Mouse (Mus musculus) forebrain, postnatal 0 days (tissue): ENCODE data around the gene Nabp2. TPM values are rescaled to one million over a fixed set of nuclear protein-coding genes. Genes with fewer than 3 reads are reported as not detected.
A peak's percentile ranks its signal among the peaks of the same experiment; 100 is the strongest.

Source experiments
- ATAC-seq: fragments of 200-750 bp; cut with Nextera tagmentation; 2 replicates; pipeline ENCODE4 v1.8.0; 2017; ENCODE audit warnings: mild to moderate bottlenecking, moderate library complexity
- DNase-seq: peaks from one replicate; pipeline ENCODE4 v3.0.0-alpha.2; 2015
- H3K27ac ChIP-seq: fragments of 300-500 bp; sonication (generic); 2 replicates; pipeline ENCODE4 v1.5.1; 2014; ENCODE audit warnings: low read depth, mild to moderate bottlenecking, antibody characterized with exemption, low read length, moderate library complexity, mixed read lengths
- H3K27me3 ChIP-seq: fragments of 300-500 bp; sonication (generic); 2 replicates; pipeline ENCODE4 v1.6.1; 2014; ENCODE audit warnings: mild to moderate bottlenecking, low read length, mixed read lengths; ENCODE audit not compliant: insufficient read depth
- H3K36me3 ChIP-seq: fragments of 300-500 bp; sonication (generic); 2 replicates; pipeline ENCODE4 v1.6.1; 2014; ENCODE audit warnings: mild to moderate bottlenecking, moderate library complexity; ENCODE audit not compliant: insufficient read depth
- H3K4me1 ChIP-seq: fragments of 300-500 bp; sonication (generic); 2 replicates; pipeline ENCODE4 v1.6.1; 2014; ENCODE audit warnings: antibody characterized with exemption; ENCODE audit not compliant: insufficient read depth
- H3K4me2 ChIP-seq: fragments of 300-500 bp; sonication (generic); 2 replicates; pipeline ENCODE4 v1.6.1; 2014; ENCODE audit warnings: low read depth, mild to moderate bottlenecking, moderate library complexity
- H3K4me3 ChIP-seq: fragments of 300-500 bp; sonication (generic); 2 replicates; pipeline ENCODE4 v1.5.1; 2014; ENCODE audit warnings: low read depth, low read length, mixed read lengths
- H3K9ac ChIP-seq: fragments of 300-500 bp; sonication (generic); 2 replicates; pipeline ENCODE4 v1.6.1; 2014; ENCODE audit warnings: mild to moderate bottlenecking
- H3K9me3 ChIP-seq: fragments of 300-500 bp; sonication (generic); 2 replicates; pipeline ENCODE4 v1.6.1; 2016; ENCODE audit warnings: low read length
- CTCF ChIP-seq: sonication (generic); IDR thresholded peaks from 2 replicates; pipeline ENCODE4 v1.5.1; 2016; ENCODE audit warnings: antibody characterized with exemption, control low read depth, low read depth
- WGBS: fragments of 180-500 bp; shearing (Covaris S2); extraction: QIAGEN DNeasy Blood & Tissue Kit; methylation state at CpG from one replicate; pipeline ENCODE4 v1.1.7; 2014; 5-methylcytosine and 5-hydroxymethylcytosine counted together
- polyA plus RNA-seq: library from polyadenylated mRNA; unstranded; fragments of >200 nt; fragmentation: Nextera tagmentation; extraction: Ambion mirVana; gene quantifications from 2 replicates; pipeline ENCODE4 v1.2.1, GENCODE M21; 2015
- total RNA-seq: library from RNA; depleted of rRNA; stranded (reverse); fragments of >200 nt; gene quantifications from 2 replicates; pipeline ENCODE4 v1.2.3, GENCODE M21; 2014; rRNA removed

The Nabp2 gene
- total RNA-seq (82.2 and 90.1 TPM in 2 replicates), polyA plus RNA-seq (158 and 159 TPM in 2 replicates)

GRCm38 (mm10) chr10:128411211-128412054, at the start of gene Nabp2, which contains the start of gene Rnf41:
Nabp2 (minus strand) TSS chr10:128411492.
Rnf41 (plus strand) TSS chr10:128411657.
- TF ChIP-seq CTCF: no peak
- H3K4me3 ChIP-seq: peak within 1 kb of the TSS; percentile 99
- H3K9ac ChIP-seq: peak within 1 kb of the TSS; percentile 94
- H3K4me1 ChIP-seq: peaks cover 24% of the 10 kb centered on the region
- H3K9me3 ChIP-seq: no peaks in the 10 kb centered on the region
- H3K27me3 ChIP-seq: no peaks in the 10 kb centered on the region
- DNase-seq: peak; percentile 98
- H3K4me2 ChIP-seq: peak within 1 kb of the TSS; percentile 95
- H3K36me3 ChIP-seq: peaks cover 29% of the 10 kb centered on the region
- ATAC-seq: peak; percentile 89
- under 1% methylated on average over 50 of the region's 50 CpGs for WGBS
- peak within 1 kb of the TSS; percentile 97 for H3K27ac ChIP-seq

GRCm38 (mm10) chr10:128460270-128460630, 49.0 kb upstream of the Nabp2 start:
- peaks cover 29% of the 10 kb centered on the region for H3K36me3 ChIP-seq
- no peaks in the 10 kb centered on the region for H3K9me3 ChIP-seq
- ATAC-seq (no peak), DNase-seq (no peak)
- peak overlapping the region; percentile 90 for H3K9ac ChIP-seq
- H3K4me3 ChIP-seq: peak overlapping the region; percentile 86
- WGBS: 2% methylated on average over 5 of the region's 5 CpGs
- peak overlapping the region; percentile 95; the same call in 1 of the 2 replicates for H3K27ac ChIP-seq
- H3K4me1 ChIP-seq: peaks cover 10% of the 10 kb centered on the region; the same call in 1 of the 2 replicates
- peak overlapping the region; percentile 57 for H3K4me2 ChIP-seq
- no peak for TF ChIP-seq CTCF
- H3K27me3 ChIP-seq: no peaks in the 10 kb centered on the region

- Histone ChIP-seq H3K9ac (peak overlapping the region; percentile 90), H3K27me3 (no peaks in the 10 kb centered on the region), H3K4me2 (peak overlapping the region; percentile 57), H3K4me3 (peak overlapping the region; percentile 86), H3K4me1 (peaks cover 10% of the 10 kb centered on the region; the same call in 1 of the 2 replicates), H3K36me3 (peaks cover 24% of the 10 kb centered on the region), H3K27ac (peak overlapping the region; percentile 95), H3K9me3 (no peaks in the 10 kb centered on the region)
- no peak for TF ChIP-seq CTCF
- WGBS: under 1% methylated on average over 38 of the region's 67 CpGs
- ATAC-seq: peak; percentile 53
- DNase-seq: peak; percentile 61
Measured at GRCm38 (mm10) chr10:128459409-128460269, 48.3 kb upstream of the Nabp2 start.

- WGBS: 1% methylated on average over 62 of the region's 86 CpGs
- Histone ChIP-seq H3K36me3 (peaks cover 16% of the 10 kb centered on the region), H3K4me1 (peaks cover 10% of the 10 kb centered on the region; the same call in 1 of the 2 replicates), H3K9me3 (no peaks in the 10 kb centered on the region), H3K4me2 (peak within 1 kb of the TSS; percentile 57), H3K4me3 (peak within 1 kb of the TSS; percentile 86), H3K27me3 (no peaks in the 10 kb centered on the region), H3K9ac (peak within 1 kb of the TSS; percentile 90), H3K27ac (peak within 1 kb of the TSS; percentile 95)
- ATAC-seq: peak; percentile 84
- DNase-seq: peak; percentile 89
- peak; percentile 31; the same call in 1 of the 2 replicates for TF ChIP-seq CTCF
Measured at GRCm38 (mm10) chr10:128458719-128459408, 47.6 kb upstream of the Nabp2 start, which contains the start of gene Smarcc2. Smarcc2 (plus strand) TSS chr10:128459248.

GRCm38 (mm10) chr10:128458348-128458718, 47.0 kb upstream of the Nabp2 start:
- H3K9ac ChIP-seq: peak overlapping the region; percentile 90
- peak overlapping the region; percentile 57 for H3K4me2 ChIP-seq
- peaks cover 10% of the 10 kb centered on the region; the same call in 1 of the 2 replicates for H3K4me1 ChIP-seq
- H3K27ac ChIP-seq: peak overlapping the region; percentile 95
- no peak for TF ChIP-seq CTCF
- H3K9me3 ChIP-seq: no peaks in the 10 kb centered on the region
- DNase-seq (peak; percentile 94), ATAC-seq (peak; percentile 64)
- 0% methylated on average over 29 of the region's 29 CpGs for WGBS
- H3K36me3 ChIP-seq: peaks cover 11% of the 10 kb centered on the region; the same call in 1 of the 2 replicates
- H3K27me3 ChIP-seq: no peaks in the 10 kb centered on the region
- H3K4me3 ChIP-seq: peak overlapping the region; percentile 86

- Histone ChIP-seq H3K4me1 (peaks cover 10% of the 10 kb centered on the region; the same call in 1 of the 2 replicates), H3K4me2 (peak overlapping the region; percentile 57; the same call in 1 of the 2 replicates), H3K9ac (no peak overlapping the region), H3K27ac (no peak overlapping the region), H3K27me3 (no peaks in the 10 kb centered on the region), H3K4me3 (no peak overlapping the region), H3K9me3 (no peaks in the 10 kb centered on the region), H3K36me3 (0 out of 2 replicates have a peak, but pooled peaks cover 4% of the 10 kb centered on the region)
- 82% methylated on average over 6 of the region's 6 CpGs for WGBS
- no peak for TF ChIP-seq CTCF
- ATAC-seq (no peak), DNase-seq (no peak)
Measured at GRCm38 (mm10) chr10:128457676-128458075, 46.4 kb upstream of the Nabp2 start.
